Mouse (Mus musculus): ENCODE results near the gene Spryd3. TPM values are rescaled to one million over a fixed set of nuclear protein-coding genes. Genes with fewer than 3 reads are reported as not detected.

The Spryd3 gene
- total and polyA plus RNA-seq, 2 experiments from 2014 or later, result 95.6 to 110 TPM

DNA sequence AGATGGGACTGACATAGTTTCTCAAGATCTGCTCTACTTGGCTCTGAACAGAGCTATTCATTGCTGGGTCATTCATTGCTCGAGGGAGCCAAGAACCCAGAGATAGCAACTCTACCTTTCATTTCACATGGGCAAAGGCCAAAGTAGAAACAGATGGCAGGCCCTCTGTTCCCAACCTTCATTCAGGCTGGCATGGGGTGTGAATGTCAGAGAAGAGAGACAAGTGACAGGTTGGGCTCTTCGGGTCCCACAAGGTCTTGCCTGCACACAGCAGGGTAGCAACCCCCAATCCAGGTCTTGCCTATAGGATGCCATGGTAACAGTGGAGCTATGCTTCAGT is 16.2 kb downstream of the Spryd3 start:
- no peak overlapping the region for H3K27ac ChIP-seq (ENCODE audit: low read depth, low read length)
- H3K4me2 ChIP-seq (ENCODE audit: low read depth), result no peak overlapping the region
- no peaks in the 10 kb centered on the region for H3K9me3 ChIP-seq (ENCODE audit: low read length)
- no peak for TF ChIP-seq CTCF (IDR thresholded peaks at IDR 0.05; ENCODE audit: low read depth)
- peaks cover 78% of the 10 kb centered on the region for H3K36me3 ChIP-seq (ENCODE audit: insufficient read depth)
- no peak for DNase-seq
- no peak overlapping the region for H3K9ac ChIP-seq
- H3K4me1 ChIP-seq (ENCODE audit: insufficient read depth), result no peaks in the 10 kb centered on the region
- H3K4me3 ChIP-seq (ENCODE audit: low read depth, low read length), result no peak overlapping the region
- 64% methylated on average over 2 of the region's 2 CpGs for WGBS
- H3K27me3 ChIP-seq (ENCODE audit: insufficient read depth, low read length), result no peaks in the 10 kb centered on the region
- ATAC-seq, result no peak

DNA sequence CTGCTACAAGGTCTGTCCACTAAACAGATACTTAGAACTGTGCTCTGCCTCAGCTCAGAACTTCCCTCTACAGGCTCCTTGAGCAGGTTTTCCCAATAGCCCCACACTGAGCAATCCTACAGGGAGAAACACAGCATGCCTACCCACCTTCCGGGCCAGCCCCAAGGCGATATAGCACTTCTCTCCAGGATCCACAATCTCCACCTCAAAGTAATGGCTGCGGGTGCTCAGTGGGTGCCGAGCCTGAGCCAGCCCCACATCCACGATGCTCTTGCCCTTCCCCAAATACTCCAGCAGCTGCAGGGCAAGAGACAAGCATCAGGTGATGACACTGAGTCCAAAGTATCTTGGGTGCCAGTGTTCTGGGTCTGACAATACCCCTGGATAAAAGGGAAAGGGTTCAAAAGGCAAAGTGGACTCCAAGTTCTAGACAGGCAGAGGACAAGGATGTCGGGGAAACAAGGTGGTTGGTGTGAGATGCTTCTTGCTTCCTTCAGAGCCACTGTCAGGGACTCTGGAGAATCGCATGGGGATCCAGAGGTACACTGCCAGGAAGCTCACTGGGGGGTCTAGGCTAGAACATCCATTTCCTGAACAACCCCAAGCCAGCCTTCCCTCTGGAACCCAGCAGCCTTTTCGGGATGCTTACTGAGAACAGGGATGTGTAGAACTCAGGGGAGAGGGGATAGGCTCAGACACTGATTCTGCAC is 16.8 kb downstream of the Spryd3 start:
- WGBS, result 76% methylated on average over 8 of the region's 8 CpGs
- no peak for DNase-seq
- Histone ChIP-seq H3K4me1 (ENCODE audit: insufficient read depth) (no peaks in the 10 kb centered on the region), H3K27ac (ENCODE audit: low read depth, low read length) (no peak overlapping the region), H3K36me3 (ENCODE audit: insufficient read depth) (peaks cover 74% of the 10 kb centered on the region), H3K9ac (no peak overlapping the region), H3K4me2 (ENCODE audit: low read depth) (no peak overlapping the region), H3K4me3 (ENCODE audit: low read depth, low read length) (no peak overlapping the region), H3K9me3 (ENCODE audit: low read length) (no peaks in the 10 kb centered on the region), H3K27me3 (ENCODE audit: insufficient read depth, low read length) (no peaks in the 10 kb centered on the region)
- peak; percentile 44; the same call in 1 of the 2 replicates for ATAC-seq
- TF ChIP-seq CTCF (IDR thresholded peaks at IDR 0.05; ENCODE audit: low read depth), result no peak

DNA sequence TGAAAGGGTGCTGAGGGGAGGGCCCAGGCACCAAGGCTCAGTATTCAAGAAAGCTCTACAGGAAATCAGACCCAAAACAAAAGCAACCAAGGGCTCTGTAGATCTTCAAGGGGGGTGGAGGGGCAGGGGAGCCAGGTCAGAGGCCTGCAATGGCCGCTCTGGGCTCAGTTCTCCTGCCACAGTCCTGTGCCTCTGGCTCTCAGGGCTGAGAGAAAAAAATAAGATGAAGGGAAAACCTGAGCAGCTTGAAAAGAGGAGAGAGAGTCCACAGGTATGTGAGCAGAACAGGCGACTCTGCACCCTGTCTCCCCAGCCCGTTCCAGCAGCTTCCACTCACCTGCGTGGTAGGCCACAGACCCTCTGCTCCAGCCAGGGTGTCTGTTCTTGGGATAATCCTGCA is 17.4 kb downstream of the Spryd3 start:
- H3K36me3 ChIP-seq (ENCODE audit: insufficient read depth), result peaks cover 73% of the 10 kb centered on the region

DNA sequence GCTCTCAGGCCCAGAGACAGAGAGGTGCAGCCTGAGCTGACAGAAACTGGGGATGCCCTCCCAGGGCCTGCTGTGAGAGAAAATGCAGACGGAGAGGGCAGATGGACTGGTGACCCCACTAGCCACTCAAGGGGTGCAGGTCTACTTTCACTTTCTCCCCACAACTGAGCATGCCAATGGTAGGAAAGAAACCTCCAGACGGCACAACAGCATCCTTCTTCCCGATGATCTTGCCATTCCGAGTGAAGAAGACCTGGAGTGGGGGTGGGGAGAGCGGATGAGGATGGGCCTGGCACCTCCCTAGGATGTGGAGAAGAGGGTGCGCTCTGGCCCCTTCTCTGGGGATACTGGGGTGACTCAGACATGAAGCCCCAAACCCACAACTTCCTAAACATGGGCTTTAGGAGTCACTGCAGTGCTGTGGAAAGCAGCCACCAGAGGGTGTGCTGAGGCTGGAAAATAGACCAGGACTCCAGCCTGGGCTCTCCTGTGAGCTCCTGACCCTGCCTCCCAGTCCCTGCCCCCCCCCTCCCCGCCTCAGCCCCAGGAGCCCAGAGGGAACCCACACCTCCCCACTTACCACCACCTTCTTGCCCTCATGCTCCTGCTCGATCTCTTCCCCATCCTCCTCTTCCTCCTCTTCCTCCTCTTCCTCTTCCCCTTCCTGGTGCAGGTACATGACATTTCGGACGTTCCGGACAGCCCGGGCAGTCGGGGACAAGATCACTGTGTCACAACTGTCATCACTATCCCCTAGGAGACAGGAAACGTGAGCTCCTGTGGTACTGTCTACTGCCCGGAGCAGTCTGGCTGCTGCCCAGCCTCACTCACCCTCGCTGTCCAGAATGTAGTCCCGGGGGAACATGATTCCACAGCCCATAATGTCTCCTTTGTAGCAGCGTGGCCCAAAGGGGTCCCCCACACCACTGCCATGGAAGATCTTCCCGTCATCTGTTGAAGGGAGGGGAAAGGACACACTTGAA is 18.3 kb downstream of the Spryd3 start:
- no peak for DNase-seq
- peak; percentile 27; the same call in 1 of the 2 replicates for ATAC-seq

More for the DNA sequence above, 17.4 kb downstream of the Spryd3 start:
- Histone ChIP-seq H3K9me3 (ENCODE audit: low read length) (no peaks in the 10 kb centered on the region), H3K9ac (no peak overlapping the region), H3K4me2 (ENCODE audit: low read depth) (no peak overlapping the region), H3K4me1 (ENCODE audit: insufficient read depth) (no peaks in the 10 kb centered on the region), H3K4me3 (ENCODE audit: low read depth, low read length) (no peak overlapping the region), H3K27ac (ENCODE audit: low read depth, low read length) (no peak overlapping the region), H3K27me3 (ENCODE audit: insufficient read depth, low read length) (no peaks in the 10 kb centered on the region)
- no peak for TF ChIP-seq CTCF (IDR thresholded peaks at IDR 0.05; ENCODE audit: low read depth)
- WGBS, result 80% methylated on average over 4 of the region's 4 CpGs
- DNase-seq (no peak), ATAC-seq (no peak)

DNA sequence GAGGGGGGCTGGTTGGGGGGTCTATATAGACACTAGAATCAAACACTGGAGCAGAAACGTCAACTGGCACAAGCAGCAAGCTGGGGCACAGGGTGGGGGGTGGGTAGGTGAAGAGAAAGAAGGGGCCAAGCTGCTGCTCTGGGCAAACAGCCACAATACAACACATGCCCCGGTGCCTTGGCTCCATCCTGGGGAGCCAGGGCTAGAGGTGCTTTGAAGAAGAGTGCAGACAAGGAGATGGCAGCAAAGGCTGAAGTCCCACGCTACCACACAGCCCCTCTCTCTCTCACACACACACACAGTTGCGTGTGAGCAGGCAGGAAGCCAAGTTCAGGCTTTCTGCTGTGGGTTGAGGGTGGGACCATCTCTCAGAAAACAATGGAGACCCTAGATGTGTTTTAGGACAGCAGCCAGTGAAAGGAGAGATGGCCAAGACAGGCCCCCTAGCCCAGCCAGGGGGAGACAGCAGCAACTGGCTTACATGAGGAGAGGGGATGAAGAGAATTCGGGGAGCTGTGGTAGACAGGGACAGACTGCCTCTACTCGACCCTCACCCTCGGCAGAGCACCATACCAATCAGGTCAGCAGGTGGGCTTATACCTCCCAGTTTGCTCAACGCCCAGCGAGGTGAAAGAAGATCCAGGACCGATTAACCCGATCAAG is 19.1 kb downstream of the Spryd3 start:
- no peak overlapping the region for H3K4me3 ChIP-seq (ENCODE audit: low read depth, low read length)
- no peaks in the 10 kb centered on the region for H3K27me3 ChIP-seq (ENCODE audit: insufficient read depth, low read length)
- DNase-seq (peak; percentile 54), ATAC-seq (peak; percentile 51)
- no peak overlapping the region for H3K4me2 ChIP-seq (ENCODE audit: low read depth)
- H3K36me3 ChIP-seq (ENCODE audit: insufficient read depth), result peaks cover 62% of the 10 kb centered on the region
- WGBS, result 47% methylated on average over 11 of the region's 11 CpGs
- TF ChIP-seq CTCF (IDR thresholded peaks at IDR 0.05; ENCODE audit: low read depth), result no peak
- no peak overlapping the region for H3K9ac ChIP-seq
- H3K27ac ChIP-seq (ENCODE audit: low read depth, low read length), result peak overlapping the region; percentile 59
- no peaks in the 10 kb centered on the region for H3K4me1 ChIP-seq (ENCODE audit: insufficient read depth)
- H3K9me3 ChIP-seq (ENCODE audit: low read length), result no peaks in the 10 kb centered on the region

More for the DNA sequence above, 18.3 kb downstream of the Spryd3 start:
- H3K4me3 ChIP-seq (ENCODE audit: low read depth, low read length), result no peak overlapping the region
- no peaks in the 10 kb centered on the region for H3K9me3 ChIP-seq (ENCODE audit: low read length)
- no peak overlapping the region for H3K9ac ChIP-seq
- H3K4me1 ChIP-seq (ENCODE audit: insufficient read depth), result no peaks in the 10 kb centered on the region
- peak overlapping the region; percentile 59 for H3K27ac ChIP-seq (ENCODE audit: low read depth, low read length)
- peaks cover 68% of the 10 kb centered on the region for H3K36me3 ChIP-seq (ENCODE audit: insufficient read depth)
- TF ChIP-seq CTCF (IDR thresholded peaks at IDR 0.05; ENCODE audit: low read depth), result peak; percentile 65
- 74% methylated on average over 19 of the region's 19 CpGs for WGBS
- no peak overlapping the region for H3K4me2 ChIP-seq (ENCODE audit: low read depth)
- H3K27me3 ChIP-seq (ENCODE audit: insufficient read depth, low read length), result no peaks in the 10 kb centered on the region

DNA sequence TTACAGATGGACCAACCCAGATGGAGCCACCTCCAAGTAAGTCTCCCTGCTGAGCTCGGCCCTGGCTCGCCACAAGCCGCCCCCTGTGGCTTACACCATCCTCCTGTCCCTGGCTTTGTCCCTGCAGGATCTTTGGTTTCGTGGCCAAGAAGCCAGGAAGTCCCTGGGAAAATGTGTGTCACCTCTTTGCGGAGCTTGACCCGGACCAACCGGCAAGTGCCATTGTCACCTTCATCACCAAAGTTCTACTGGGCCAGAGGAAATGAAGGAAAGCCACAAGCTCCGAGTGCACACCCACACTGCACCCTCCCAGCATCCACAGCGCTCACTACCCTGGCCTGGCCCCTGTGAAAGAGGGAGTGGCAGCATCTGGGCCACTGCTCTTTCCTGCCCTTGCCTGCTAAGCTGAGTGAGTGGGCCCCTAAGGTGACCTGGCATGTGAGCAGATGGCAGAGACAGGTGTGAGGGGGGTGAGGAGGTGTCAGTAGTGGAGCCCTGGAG is 20.3 kb downstream of the Spryd3 start:
- ATAC-seq (no peak), DNase-seq (no peak)
- Histone ChIP-seq H3K36me3 (ENCODE audit: insufficient read depth) (peaks cover 51% of the 10 kb centered on the region), H3K27ac (ENCODE audit: low read depth, low read length) (no peak overlapping the region), H3K4me2 (ENCODE audit: low read depth) (no peak overlapping the region), H3K9me3 (ENCODE audit: low read length) (no peaks in the 10 kb centered on the region), H3K27me3 (ENCODE audit: insufficient read depth, low read length) (no peaks in the 10 kb centered on the region), H3K4me1 (ENCODE audit: insufficient read depth) (no peaks in the 10 kb centered on the region), H3K9ac (no peak overlapping the region), H3K4me3 (ENCODE audit: low read depth, low read length) (no peak overlapping the region)
- 67% methylated on average over 9 of the region's 9 CpGs for WGBS
- TF ChIP-seq CTCF (IDR thresholded peaks at IDR 0.05; ENCODE audit: low read depth), result no peak
